Mouse (Mus musculus): ENCODE data around the gene Gm45062.

DNA sequence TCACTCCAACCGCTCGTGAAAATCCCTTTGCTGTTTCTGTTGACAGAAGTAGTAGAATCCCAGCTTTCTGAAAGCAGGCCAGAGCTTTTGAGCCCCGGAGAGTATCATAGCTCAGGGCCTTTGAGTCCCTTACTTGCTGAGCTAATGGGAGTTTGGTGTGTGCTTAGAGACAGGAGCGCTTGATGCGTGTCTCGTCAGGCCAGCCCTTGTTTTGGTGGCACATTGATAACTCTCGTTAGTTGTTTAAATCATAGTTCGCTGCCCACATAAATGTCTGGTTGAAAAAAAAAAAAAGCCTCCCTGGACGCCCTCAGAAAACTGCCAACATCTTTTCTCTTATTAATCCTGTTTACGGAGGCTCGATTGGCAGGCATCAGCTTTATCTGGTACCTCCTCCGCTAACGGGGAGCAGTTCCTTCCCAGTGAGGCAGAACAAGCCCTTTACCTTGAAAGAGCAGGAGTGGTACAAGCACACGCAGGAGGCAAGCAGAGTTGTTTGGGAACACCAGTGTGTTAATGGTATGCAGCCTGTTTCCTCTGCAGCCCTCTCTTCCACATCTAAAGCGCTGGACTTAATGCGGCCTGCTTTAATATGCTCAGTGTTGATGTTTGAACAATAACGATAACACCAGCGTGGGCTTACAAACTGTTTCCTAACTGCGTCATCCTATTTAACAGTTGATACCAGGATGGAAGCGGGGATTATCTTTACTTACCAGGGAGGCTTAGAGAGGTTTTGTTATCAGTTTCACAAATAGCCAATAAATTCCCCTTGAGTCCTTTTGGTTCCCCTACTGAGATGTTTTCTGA, 228.0 kb downstream of the Gm45062 start:
- TF ChIP-seq CTCF (conservative IDR thresholded peaks at IDR 0.05; ENCODE audit: insufficient read depth, insufficient read length, low read depth, low read length), result no peak
- no peak for TF ChIP-seq POLR2A (IDR thresholded peaks at IDR 0.05; ENCODE audit: low read depth, low read length)
